Comparison of ENCODE assay signal across 8 mouse cellular contexts in genomic region chr3:149349211-149349697, GRCm38 (mm10).
DNase-seq lines count a peak whose midpoint lies in the region; ATAC-seq and TF ChIP-seq lines count a peak whose summit lies in the region.

No protein-coding gene starts in this region.

- H3K4me2 ChIP-seq in CH12.LX (ENCODE audit: insufficient read depth, low read depth, poor library complexity, severe bottlenecking), result peak overlapping the region; percentile 69
- H3K4me2 ChIP-seq in heart, embryonic 13.5 days, result no peak overlapping the region

- peak; percentile 58; the same call in 1 of the 2 replicates for ATAC-seq in heart, embryonic 13.5 days (ENCODE audit: extremely low read depth, insufficient number of reproducible peaks, low FRiP score, low TSS enrichment)

- peak; percentile 93 for TF ChIP-seq RAD21 in CH12.LX (IDR thresholded peaks at IDR 0.05; ENCODE audit: low read depth, low read length)

- dilution Hi-C loops in CH12.LX (cut with MboI; ENCODE audit: extremely low pct_ligation_motif_present, extremely low pct_unique_long_range_greater_than_20kb, low sequenced_read_pairs), result no loop called here

- H3K36me3 ChIP-seq in CH12.LX (replicated peaks in 1 of 2; ENCODE audit: control insufficient read depth in 1 of 2, insufficient read depth in 1 of 2, low read length in 1 of 2) (no peaks in the 10 kb centered on the region), macrophage (ENCODE audit: inconsistent target) (no peaks in the 10 kb centered on the region)
- no peaks in the 10 kb centered on the region for H3K36me3 ChIP-seq in heart, embryonic 13.5 days

- DNase-seq in 3T3-L1 (ENCODE audit: low read depth, low spot score) (peak; percentile 3), CH12.LX (ENCODE audit: extremely low read depth) (peak; percentile 93)
- peak; percentile 57 for DNase-seq in embryo, embryonic 9.5 days (ENCODE audit: extremely low spot score)
- DNase-seq in kidney, postnatal 36 days, result peak; percentile 76 to 87
- DNase-seq in spleen, adult 18-20 months, result peak; percentile 31 to 64
- no peak for DNase-seq in T-cell, adult 2 months (ENCODE audit: low spot score)

- H3K9me3 ChIP-seq in CH12.LX (replicated peaks; ENCODE audit: low read length), result no peaks in the 10 kb centered on the region
- H3K9me3 ChIP-seq in heart, embryonic 13.5 days, result no peaks in the 10 kb centered on the region

- no peak overlapping the region for H3K27ac ChIP-seq in CH12.LX (ENCODE audit: insufficient read depth, low read depth)
- H3K27ac ChIP-seq in heart, embryonic 13.5 days (replicated peaks), result peak overlapping the region; percentile 42; the same call in 1 of the 2 replicates
- H3K27ac ChIP-seq in macrophage, result peak overlapping the region; percentile 38

- H3K4me3 ChIP-seq in CH12.LX (replicated peaks in 1 of 3; ENCODE audit: low read depth in 2 of 3, low read length in 2 of 3, poor library complexity in 1 of 3), result no peak overlapping the region
- H3K4me3 ChIP-seq in heart, embryonic 13.5 days, result no peak overlapping the region
- H3K4me3 ChIP-seq in macrophage (ENCODE audit: inconsistent target), result no peak overlapping the region

- TF ChIP-seq POLR2A in CH12.LX (IDR thresholded peaks at IDR 0.05; ENCODE audit: low read depth, low read length), result 0 out of 2 replicates have a peak, but pooled peaks have one; percentile 25

- H3K4me1 ChIP-seq in CH12.LX (ENCODE audit: control insufficient read depth in 1 of 2, insufficient read depth in 2 of 2), result peaks cover 6 to 46% of the 10 kb centered on the region in 2 experiments
- H3K4me1 ChIP-seq in heart, embryonic 13.5 days, result peaks cover 33% of the 10 kb centered on the region

- in situ Hi-C loops in CH12.LX (cut with MboI; ENCODE audit: low pct_ligation_motif_present, low pct_unique_long_range_greater_than_20kb, low sequenced_read_pairs), result loop anchor here (10.0 kb wide), 1 partner anchor 86 kb away; no protein-coding TSS in a partner anchor

- peak overlapping the region; percentile 41 for H3K9ac ChIP-seq in CH12.LX (ENCODE audit: insufficient read depth, low read depth)
- no peak overlapping the region for H3K9ac ChIP-seq in heart, embryonic 13.5 days

- TF ChIP-seq EP300 in CH12.LX (IDR thresholded peaks at IDR 0.05; ENCODE audit: low read length), result peak; percentile 68

- H3K27me3 ChIP-seq in CH12.LX (replicated peaks), result no peaks in the 10 kb centered on the region
- no peaks in the 10 kb centered on the region for H3K27me3 ChIP-seq in heart, embryonic 13.5 days (replicated peaks)

- H3K79me2 ChIP-seq in CH12.LX (replicated peaks; ENCODE audit: control insufficient read depth, extremely low read depth, insufficient read depth, poor library complexity, severe bottlenecking), result no peaks in the 10 kb centered on the region
- H3K79me2 ChIP-seq in macrophage (ENCODE audit: inconsistent target), result no peaks in the 10 kb centered on the region

- WGBS in heart, embryonic 13.5 days, result 38% methylated on average over 9 of the region's 9 CpGs
- WGBS in macrophage (ENCODE audit: missing documents), result 5% methylated on average over 9 of the region's 9 CpGs

- peak; percentile 96 to 97 for TF ChIP-seq CTCF in CH12.LX (conservative IDR thresholded peaks at IDR 0.05 in 1 of 2, IDR thresholded peaks at IDR 0.05 in 1 of 2; ENCODE audit: low read depth in 2 of 2, low read length in 2 of 2)

TF ChIP-seq in CH12.LX, 34 proteins besides CTCF, POLR2A, EP300 and RAD21:
- TF ChIP-seq BHLHE40 (IDR thresholded peaks at IDR 0.05; ENCODE audit: low read depth, low read length), result 0 out of 2 replicates have a peak, but pooled peaks have one; percentile 4
- no peak for TF ChIP-seq SIN3A (IDR thresholded peaks at IDR 0.05; ENCODE audit: low read length)
- TF ChIP-seq POLR2AphosphoS2 (IDR thresholded peaks at IDR 0.05; ENCODE audit: low read depth, low read length), result no peak
- TF ChIP-seq MXI1 (IDR thresholded peaks at IDR 0.05; ENCODE audit: low read depth, low read length), result no peak
- peak; percentile 17; the same call in 1 of the 2 replicates for TF ChIP-seq HCFC1 (IDR thresholded peaks at IDR 0.05; ENCODE audit: low read depth, low read length)
- no peak for TF ChIP-seq JUND (conservative IDR thresholded peaks at IDR 0.05; ENCODE audit: low read depth, low read length)
- no peak for TF ChIP-seq USF1 (IDR thresholded peaks at IDR 0.05; ENCODE audit: low read depth, low read length)
- TF ChIP-seq CHD1 (IDR thresholded peaks at IDR 0.05; ENCODE audit: low read depth, low read length), result no peak
- TF ChIP-seq ETS1 (conservative IDR thresholded peaks at IDR 0.05; ENCODE audit: low read depth, low read length), result peak; percentile 80
- peak; percentile 95 for TF ChIP-seq SMC3 (IDR thresholded peaks at IDR 0.05; ENCODE audit: low read depth, low read length)
- TF ChIP-seq TBP (conservative IDR thresholded peaks at IDR 0.05; ENCODE audit: low read depth, low read length), result no peak
- TF ChIP-seq KAT2A (IDR thresholded peaks at IDR 0.05; ENCODE audit: insufficient replicate concordance, low read length), result no peak
- peak; percentile 35; the same call in 1 of the 2 replicates for TF ChIP-seq MEF2A (IDR thresholded peaks at IDR 0.05; ENCODE audit: borderline replicate concordance, low read depth, low read length)
- no peak for TF ChIP-seq UBTF (IDR thresholded peaks at IDR 0.05; ENCODE audit: low read depth, low read length)
- TF ChIP-seq PAX5 (IDR thresholded peaks at IDR 0.05; ENCODE audit: low read length), result no peak
- TF ChIP-seq IRF4 (IDR thresholded peaks at IDR 0.05; ENCODE audit: low read depth, low read length), result peak; percentile 63
- TF ChIP-seq USF2 (conservative IDR thresholded peaks at IDR 0.05; ENCODE audit: low read depth, low read length), result no peak
- TF ChIP-seq TCF12 (IDR thresholded peaks at IDR 0.05; ENCODE audit: low read depth, low read length), result no peak; the same call in none of the 2 replicates
- TF ChIP-seq NELFE (IDR thresholded peaks at IDR 0.05; ENCODE audit: low read depth, low read length), result no peak; the same call in 1 of the 2 replicates
- TF ChIP-seq GABPA (IDR thresholded peaks at IDR 0.05; ENCODE audit: insufficient replicate concordance, low read depth, low read length), result no peak
- TF ChIP-seq RCOR1 (conservative IDR thresholded peaks at IDR 0.05; ENCODE audit: low read depth, low read length), result no peak
- peak; percentile 69; the same call in 1 of the 2 replicates for TF ChIP-seq MYC (IDR thresholded peaks at IDR 0.05; ENCODE audit: low read depth, low read length)
- no peak for TF ChIP-seq ZMIZ1 (IDR thresholded peaks at IDR 0.05; ENCODE audit: low read depth, low read length)
- peak; percentile 25 for TF ChIP-seq JUN (IDR thresholded peaks at IDR 0.05; ENCODE audit: insufficient read depth, low read depth, low read length)
- peak; percentile 89 for TF ChIP-seq MAZ (IDR thresholded peaks at IDR 0.05; ENCODE audit: low read depth, low read length)
- TF ChIP-seq ZKSCAN1 (IDR thresholded peaks at IDR 0.05; ENCODE audit: borderline replicate concordance, low read depth, low read length), result no peak
- TF ChIP-seq E2F4 (IDR thresholded peaks at IDR 0.05; ENCODE audit: insufficient replicate concordance, low read depth, low read length), result no peak
- TF ChIP-seq MAFK (IDR thresholded peaks at IDR 0.05; ENCODE audit: insufficient replicate concordance, low read length), result 0 out of 2 replicates have a peak, but pooled peaks have one; percentile 33
- TF ChIP-seq ZC3H11A (IDR thresholded peaks at IDR 0.05; ENCODE audit: low read depth, low read length), result peak; percentile 49; the same call in 1 of the 2 replicates
- TF ChIP-seq CHD2 (IDR thresholded peaks at IDR 0.05; ENCODE audit: low read length), result peak; percentile 42; the same call in 1 of the 2 replicates
- no peak; the same call in 1 of the 2 replicates for TF ChIP-seq ZNF384 (IDR thresholded peaks at IDR 0.05; ENCODE audit: low read depth, low read length)
- no peak for TF ChIP-seq ELF1 (IDR thresholded peaks at IDR 0.05; ENCODE audit: low read depth, low read length)
- peak; percentile 43; the same call in 1 of the 2 replicates for TF ChIP-seq MAX (IDR thresholded peaks at IDR 0.05; ENCODE audit: low read length)
- no peak; the same call in 1 of the 2 replicates for TF ChIP-seq NRF1 (IDR thresholded peaks at IDR 0.05; ENCODE audit: low read depth, low read length)
